Mouse (Mus musculus) lung, adult 2 months (tissue): ENCODE data around the gene Fgf15.

Experiments used
- CTCF ChIP-seq: fragments of 200-500 bp; IDR thresholded peaks from 2 replicates; pipeline ENCODE4 v1.5.1; 2011; ENCODE audit warnings: mild to moderate bottlenecking, low read length, control low read depth; ENCODE audit not compliant: insufficient read depth
- POLR2A ChIP-seq: fragments of 200-500 bp; IDR thresholded peaks from 2 replicates; pipeline ENCODE4 v1.6.1; 2011; ENCODE audit warnings: low read depth, mild to moderate bottlenecking, control low read depth, low read length, borderline replicate concordance; ENCODE audit errors: extremely low read depth

DNA sequence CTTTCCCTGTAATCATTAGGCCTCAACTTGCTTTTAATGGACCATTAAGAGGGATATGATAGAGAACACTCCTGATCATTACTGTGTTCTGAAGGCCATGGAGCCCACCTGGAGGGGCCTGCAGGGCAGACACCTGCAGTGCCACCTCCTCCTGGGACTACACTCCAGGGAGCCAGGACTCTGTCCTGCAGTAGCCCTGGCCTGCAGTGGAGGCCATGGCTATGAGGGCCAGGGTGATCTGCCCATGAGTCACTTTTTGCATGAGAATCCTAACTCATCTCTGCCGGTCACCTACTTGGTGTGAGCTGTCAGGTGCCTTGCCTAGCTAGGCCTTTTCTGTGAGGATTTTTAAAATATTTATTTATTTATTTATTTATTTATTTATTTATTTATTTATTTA lies 17.9 kb upstream of the Fgf15 start:
- TF ChIP-seq POLR2A (no peak), CTCF (no peak)
